Mouse (Mus musculus): ENCODE data around the gene Phactr4. TPM values are rescaled to one million over a fixed set of nuclear protein-coding genes. Genes with fewer than 3 reads are reported as not detected.

Gene Phactr4
- polyA plus RNA-seq, 1 experiment, result 13.4 TPM

DNA sequence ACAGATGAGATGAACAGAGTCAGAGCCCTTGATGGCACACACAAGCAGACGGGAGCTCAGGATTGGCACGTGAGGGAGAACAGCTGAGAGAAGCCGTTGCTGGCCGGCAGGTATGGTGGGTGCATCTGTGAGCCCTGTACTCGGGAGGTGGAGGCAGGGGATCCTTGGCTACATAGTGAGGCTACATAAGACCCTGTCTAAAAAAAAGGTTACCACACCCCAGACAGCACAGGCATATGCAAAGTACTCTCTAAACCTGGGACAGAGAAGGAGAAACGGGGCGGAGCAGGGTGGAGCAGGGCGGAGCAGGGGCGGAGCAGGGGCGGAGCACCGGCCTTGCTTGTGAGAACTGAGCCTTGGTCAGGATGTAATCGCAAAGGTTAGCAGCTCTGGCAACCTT lies 66.1 kb downstream of the Phactr4 start:
- WGBS, result 59% methylated on average over 12 of the region's 12 CpGs
- DNase-seq, result peak; percentile 36
- H3K4me3 ChIP-seq (replicated peaks; ENCODE audit: extremely low read depth, low read depth, low read length), result no peak overlapping the region
- no peaks in the 10 kb centered on the region; the same call in 1 of the 2 replicates for H3K4me1 ChIP-seq (ENCODE audit: control insufficient read depth, insufficient read depth, low read length)
- TF ChIP-seq CTCF (IDR thresholded peaks at IDR 0.05; ENCODE audit: insufficient read depth, low read length), result no peak
- no peak for TF ChIP-seq POLR2A (IDR thresholded peaks at IDR 0.05; ENCODE audit: borderline replicate concordance, extremely low read depth, low read depth, low read length)

- TF ChIP-seq CTCF (IDR thresholded peaks at IDR 0.05; ENCODE audit: insufficient read depth, low read length), result no peak
- no peak for TF ChIP-seq POLR2A (IDR thresholded peaks at IDR 0.05; ENCODE audit: borderline replicate concordance, extremely low read depth, low read depth, low read length)
- no peak for DNase-seq
- Histone ChIP-seq H3K4me1 (ENCODE audit: control insufficient read depth, insufficient read depth, low read length) (no peaks in the 10 kb centered on the region; the same call in 1 of the 2 replicates), H3K4me3 (replicated peaks; ENCODE audit: extremely low read depth, low read depth, low read length) (no peak overlapping the region)
- WGBS, result 76% methylated on average over 3 of the region's 3 CpGs
These were observed 66.9 kb downstream of the Phactr4 start for GRCm38 (mm10) chr4:132355403-132355802.

DNA sequence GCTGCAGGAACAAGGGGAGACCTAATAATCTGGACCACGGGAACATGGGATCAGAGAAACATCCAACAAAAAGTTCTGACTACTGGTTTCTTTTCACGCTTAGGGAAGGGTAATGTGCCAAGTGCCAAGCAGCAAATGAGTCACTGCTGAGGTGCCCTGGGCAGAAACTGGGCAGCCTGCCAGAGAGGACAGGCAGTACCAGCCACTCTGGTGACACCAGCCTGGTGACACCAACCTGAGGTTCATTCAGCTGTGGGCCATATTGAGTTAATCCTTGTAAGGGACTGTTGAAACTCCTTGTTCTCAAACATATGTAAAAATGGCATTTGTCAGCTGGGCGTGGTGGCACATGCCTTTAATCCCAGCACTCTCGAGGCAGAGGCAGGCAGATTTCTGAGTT lies 67.7 kb downstream of the Phactr4 start:
- Histone ChIP-seq H3K4me3 (replicated peaks; ENCODE audit: extremely low read depth, low read depth, low read length) (no peak overlapping the region), H3K4me1 (ENCODE audit: control insufficient read depth, insufficient read depth, low read length) (no peaks in the 10 kb centered on the region; the same call in 1 of the 2 replicates)
- TF ChIP-seq CTCF (IDR thresholded peaks at IDR 0.05; ENCODE audit: insufficient read depth, low read length), result no peak
- TF ChIP-seq POLR2A (IDR thresholded peaks at IDR 0.05; ENCODE audit: borderline replicate concordance, extremely low read depth, low read depth, low read length), result no peak
- DNase-seq, result peak; percentile 28
- 75% methylated on average over 4 of the region's 4 CpGs for WGBS

DNA sequence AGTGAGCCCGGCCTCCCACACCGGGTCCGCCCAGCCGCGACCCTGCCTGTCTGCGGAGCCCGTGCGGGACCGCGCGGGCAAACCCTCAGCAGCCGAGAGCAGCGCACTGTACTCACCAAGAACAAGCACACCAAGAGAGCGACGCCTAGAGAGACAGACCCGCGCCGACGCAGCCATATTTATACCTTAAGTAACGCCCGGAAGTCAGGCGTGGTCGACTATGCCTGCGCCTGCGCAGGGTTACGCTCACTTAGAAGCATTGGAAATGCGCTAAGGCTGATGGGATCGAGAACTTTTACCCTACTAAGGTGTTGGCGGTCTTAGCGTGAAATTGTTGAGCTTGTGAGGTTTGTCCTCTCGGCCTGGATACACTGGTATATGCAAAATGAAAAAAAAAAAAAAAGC lies 68.8 kb downstream of the Phactr4 start, which contains the start of gene Rcc1:
TSS of gene Rcc1 (minus strand) at position 125 of the 405 bp plus-strand sequence.
- DNase-seq, result peak; percentile 93
- peak within 1 kb of the TSS; percentile 70 for H3K4me3 ChIP-seq (replicated peaks; ENCODE audit: extremely low read depth, low read depth, low read length)
- TF ChIP-seq CTCF (IDR thresholded peaks at IDR 0.05; ENCODE audit: insufficient read depth, low read length) (no peak), POLR2A (IDR thresholded peaks at IDR 0.05; ENCODE audit: borderline replicate concordance, extremely low read depth, low read depth, low read length) (peak; percentile 100)
- H3K4me1 ChIP-seq (ENCODE audit: control insufficient read depth, insufficient read depth, low read length), result no peaks in the 10 kb centered on the region; the same call in 1 of the 2 replicates
- under 1% methylated on average over 31 of the region's 31 CpGs for WGBS

GRCm38 (mm10) chr4:132352739-132353138 lies 69.5 kb downstream of the Phactr4 start:
- Histone ChIP-seq H3K4me1 (ENCODE audit: control insufficient read depth, insufficient read depth, low read length) (no peaks in the 10 kb centered on the region; the same call in 1 of the 2 replicates), H3K4me3 (replicated peaks; ENCODE audit: extremely low read depth, low read depth, low read length) (peak overlapping the region; percentile 70)
- DNase-seq, result peak; percentile 34
- TF ChIP-seq CTCF (IDR thresholded peaks at IDR 0.05; ENCODE audit: insufficient read depth, low read length) (no peak), POLR2A (IDR thresholded peaks at IDR 0.05; ENCODE audit: borderline replicate concordance, extremely low read depth, low read depth, low read length) (no peak)
- under 1% methylated on average over 14 of the region's 14 CpGs for WGBS

- H3K4me3 ChIP-seq (replicated peaks; ENCODE audit: extremely low read depth, low read depth, low read length), result no peak overlapping the region
- 19% methylated on average over 1 of the region's 1 CpGs for WGBS
- no peak for TF ChIP-seq CTCF (IDR thresholded peaks at IDR 0.05; ENCODE audit: insufficient read depth, low read length)
- no peak for TF ChIP-seq POLR2A (IDR thresholded peaks at IDR 0.05; ENCODE audit: borderline replicate concordance, extremely low read depth, low read depth, low read length)
- DNase-seq, result no peak
- H3K4me1 ChIP-seq (ENCODE audit: control insufficient read depth, insufficient read depth, low read length), result no peaks in the 10 kb centered on the region; the same call in 1 of the 2 replicates
These were observed 70.9 kb downstream of the Phactr4 start for GRCm38 (mm10) chr4:132351401-132351800.

- DNase-seq, result no peak
- Histone ChIP-seq H3K4me3 (replicated peaks; ENCODE audit: extremely low read depth, low read depth, low read length) (no peak overlapping the region), H3K4me1 (ENCODE audit: control insufficient read depth, insufficient read depth, low read length) (no peaks in the 10 kb centered on the region; the same call in 1 of the 2 replicates)
- 87% methylated on average over 3 of the region's 3 CpGs for WGBS
- no peak for TF ChIP-seq POLR2A (IDR thresholded peaks at IDR 0.05; ENCODE audit: borderline replicate concordance, extremely low read depth, low read depth, low read length)
- TF ChIP-seq CTCF (IDR thresholded peaks at IDR 0.05; ENCODE audit: insufficient read depth, low read length), result no peak
These were observed 71.4 kb downstream of the Phactr4 start for GRCm38 (mm10) chr4:132350854-132351253.

- DNase-seq, result no peak
- WGBS, result 70% methylated on average over 2 of the region's 2 CpGs
- no peaks in the 10 kb centered on the region; the same call in 1 of the 2 replicates for H3K4me1 ChIP-seq (ENCODE audit: control insufficient read depth, insufficient read depth, low read length)
- TF ChIP-seq CTCF (IDR thresholded peaks at IDR 0.05; ENCODE audit: insufficient read depth, low read length) (no peak), POLR2A (IDR thresholded peaks at IDR 0.05; ENCODE audit: borderline replicate concordance, extremely low read depth, low read depth, low read length) (no peak)
- H3K4me3 ChIP-seq (replicated peaks; ENCODE audit: extremely low read depth, low read depth, low read length), result no peak overlapping the region
These were observed 72.1 kb downstream of the Phactr4 start for GRCm38 (mm10) chr4:132350123-132350740.

GRCm38 (mm10) chr4:132349495-132350122 lies 72.7 kb downstream of the Phactr4 start:
- Histone ChIP-seq H3K4me3 (replicated peaks; ENCODE audit: extremely low read depth, low read depth, low read length) (no peak overlapping the region), H3K4me1 (ENCODE audit: control insufficient read depth, insufficient read depth, low read length) (no peaks in the 10 kb centered on the region; the same call in 1 of the 2 replicates)
- no peak for DNase-seq
- WGBS, result 67% methylated on average over 3 of the region's 3 CpGs
- TF ChIP-seq CTCF (IDR thresholded peaks at IDR 0.05; ENCODE audit: insufficient read depth, low read length) (no peak), POLR2A (IDR thresholded peaks at IDR 0.05; ENCODE audit: borderline replicate concordance, extremely low read depth, low read depth, low read length) (no peak)

Data from lung, adult 2 months (tissue).